Mouse (Mus musculus): ENCODE measurements around the gene Gm5726. TPM values are rescaled to one million over a fixed set of nuclear protein-coding genes. Genes with fewer than 3 reads are reported as not detected.
"Not testable (repeated sequence)": the region's sequence is repeated elsewhere in the genome, so short reads cannot be mapped to it uniquely, and the experiment has no call there.

Gene Gm5726
- not detected in 2 replicates for polyA plus RNA-seq (2015; fragmentation: Nextera tagmentation; extraction: Ambion mirVana)

DNA sequence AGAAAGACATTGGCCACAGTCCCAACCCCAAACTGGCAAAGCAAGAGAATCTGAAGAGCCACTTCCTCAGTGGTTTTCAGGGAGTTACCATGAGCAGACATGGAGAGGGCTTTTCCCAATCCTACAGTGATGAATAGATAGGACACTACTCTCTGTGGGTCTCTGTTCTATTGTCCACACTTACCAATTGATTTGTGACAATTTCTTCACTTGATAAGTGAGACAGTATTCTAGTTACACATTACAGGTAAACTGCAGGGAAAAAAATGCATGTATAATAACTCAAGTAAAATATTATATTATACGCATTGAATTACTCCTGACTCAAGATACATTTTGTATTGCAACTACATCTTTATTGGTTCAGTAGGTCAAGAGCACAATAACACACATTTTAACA, at the start of gene Gm5726:
Gm5726 (minus strand) TSS at position 101 of the 400 bp plus-strand sequence.
- H3K36me3 ChIP-seq (ENCODE audit: control insufficient read depth, insufficient read depth, low read length); H3K27ac ChIP-seq (ENCODE audit: low read length); H3K9ac ChIP-seq (ENCODE audit: low read depth, low read length); ATAC-seq; H3K9me3 ChIP-seq (replicated peaks; ENCODE audit: control insufficient read depth, low read length, poor library complexity, severe bottlenecking); H3K4me3 ChIP-seq (ENCODE audit: low read depth, low read length); H3K4me1 ChIP-seq (ENCODE audit: control insufficient read depth, insufficient read depth, low read length); H3K4me2 ChIP-seq (ENCODE audit: low read length); H3K27me3 ChIP-seq (ENCODE audit: control insufficient read depth, insufficient read depth, low read depth, low read length): not testable (repeated sequence)
- no CpG with 5 or more reads among the region's 1 CpGs for WGBS

DNA sequence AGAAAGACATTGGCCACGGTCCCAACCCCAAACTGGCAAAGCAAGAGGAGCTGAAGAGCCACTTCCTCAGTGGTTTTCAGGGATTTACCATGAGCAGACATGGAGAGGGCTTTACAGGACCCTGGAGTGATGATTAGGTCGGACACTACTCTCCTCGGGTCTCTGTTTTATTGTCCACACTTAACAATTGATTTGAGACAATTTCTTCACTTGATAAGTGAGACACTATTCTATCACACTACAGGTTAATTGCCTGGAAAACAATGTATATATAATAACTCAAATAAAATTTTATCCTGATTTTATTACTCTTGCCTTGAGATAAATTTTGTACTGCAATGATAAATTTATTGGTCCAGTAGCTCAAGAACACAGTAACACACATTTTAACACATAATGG, 30.6 kb upstream of the Gm5726 start, which contains the start of gene Gm4141:
Gm4141 (minus strand) TSS at position 101 of the 400 bp plus-strand sequence.
- no CpG with 5 or more reads among the region's 3 CpGs for WGBS
- H3K4me1 ChIP-seq (ENCODE audit: control insufficient read depth, insufficient read depth, low read length): not testable (repeated sequence)

DNA sequence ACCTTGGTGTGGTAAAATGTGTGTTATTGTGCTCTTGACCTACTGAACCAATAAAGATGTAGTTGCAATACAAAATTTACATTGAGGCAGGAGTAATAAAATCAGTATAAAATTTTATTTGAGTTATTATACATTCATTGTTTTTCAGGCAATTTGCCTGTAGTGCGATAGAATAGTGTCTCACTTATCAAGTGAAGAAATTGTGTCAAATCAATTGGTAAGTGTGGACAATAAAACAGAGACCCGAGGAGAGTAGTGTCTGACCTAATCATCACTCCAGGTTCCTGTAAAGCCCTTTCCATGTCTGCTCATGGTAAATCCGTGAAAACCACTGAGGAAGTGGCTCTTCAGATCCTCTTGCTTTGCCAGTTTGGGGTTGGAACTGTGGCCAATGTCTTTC, 12.0 kb downstream of the Gm5726 start, which contains the start of gene Vmn1r104:
Vmn1r104 (plus strand) TSS at position 301 of the 400 bp plus-strand sequence.
- H3K4me1 ChIP-seq (ENCODE audit: control insufficient read depth, insufficient read depth, low read length); H3K36me3 ChIP-seq (ENCODE audit: control insufficient read depth, insufficient read depth, low read length); H3K4me2 ChIP-seq (ENCODE audit: low read length); H3K4me3 ChIP-seq (ENCODE audit: low read depth, low read length); H3K9me3 ChIP-seq (replicated peaks; ENCODE audit: control insufficient read depth, low read length, poor library complexity, severe bottlenecking); ATAC-seq; H3K9ac ChIP-seq (ENCODE audit: low read depth, low read length); H3K27ac ChIP-seq (ENCODE audit: low read length); H3K27me3 ChIP-seq (ENCODE audit: control insufficient read depth, insufficient read depth, low read depth, low read length): not testable (repeated sequence)
- WGBS: no CpG with 5 or more reads among the region's 3 CpGs

More for the DNA sequence above, 30.6 kb upstream of the Gm5726 start, which contains the start of gene Gm4141:
- H3K4me3 ChIP-seq (ENCODE audit: low read depth, low read length); H3K4me2 ChIP-seq (ENCODE audit: low read length); H3K9me3 ChIP-seq (replicated peaks; ENCODE audit: control insufficient read depth, low read length, poor library complexity, severe bottlenecking); H3K36me3 ChIP-seq (ENCODE audit: control insufficient read depth, insufficient read depth, low read length); ATAC-seq; H3K9ac ChIP-seq (ENCODE audit: low read depth, low read length); H3K27me3 ChIP-seq (ENCODE audit: control insufficient read depth, insufficient read depth, low read depth, low read length); H3K27ac ChIP-seq (ENCODE audit: low read length): not testable (repeated sequence)

DNA sequence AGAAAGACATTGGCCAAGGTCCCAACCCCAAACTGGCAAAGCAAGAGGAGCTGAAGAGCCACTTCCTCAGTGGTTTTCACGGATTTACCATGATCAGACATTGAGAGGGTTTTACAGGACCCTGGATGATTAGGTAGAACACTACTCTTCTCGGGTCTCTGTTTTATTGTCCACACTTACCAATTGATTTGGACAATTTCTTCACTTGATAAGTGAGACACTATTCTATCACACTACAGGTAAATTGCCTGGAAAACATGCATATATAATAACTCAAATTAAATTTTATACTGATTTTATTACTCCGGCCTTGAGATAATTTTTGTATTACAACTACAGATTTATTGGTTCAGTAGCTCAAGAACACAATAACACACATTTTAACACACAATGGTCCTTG, 35.1 kb downstream of the Gm5726 start, which contains the start of gene Vmn1r103:
Vmn1r103 (minus strand) TSS at position 101 of the 400 bp plus-strand sequence.
- not testable (repeated sequence) for H3K4me3 ChIP-seq (ENCODE audit: low read depth, low read length); H3K27me3 ChIP-seq (ENCODE audit: control insufficient read depth, insufficient read depth, low read depth, low read length); H3K9ac ChIP-seq (ENCODE audit: low read depth, low read length); H3K4me1 ChIP-seq (ENCODE audit: control insufficient read depth, insufficient read depth, low read length); H3K9me3 ChIP-seq (replicated peaks; ENCODE audit: control insufficient read depth, low read length, poor library complexity, severe bottlenecking); H3K4me2 ChIP-seq (ENCODE audit: low read length); ATAC-seq; H3K36me3 ChIP-seq (ENCODE audit: control insufficient read depth, insufficient read depth, low read length); H3K27ac ChIP-seq (ENCODE audit: low read length)
- no CpG with 5 or more reads among the region's 3 CpGs for WGBS

Other genes starting within 250 kb of the Gm5726 start
- gene Gm4133, start 211.7 kb downstream of the Gm5726 start, polyA plus RNA-seq (2015; fragmentation: Nextera tagmentation; extraction: Ambion mirVana): not detected in 2 replicates
- gene Gm5728, start 170.3 kb downstream of the Gm5726 start, polyA plus RNA-seq (2015; fragmentation: Nextera tagmentation; extraction: Ambion mirVana): not detected in 2 replicates
- gene Vmn1r100, start 127.8 kb downstream of the Gm5726 start, polyA plus RNA-seq (2015; fragmentation: Nextera tagmentation; extraction: Ambion mirVana): not detected in 2 replicates
- gene Vmn1r101, start 103.2 kb downstream of the Gm5726 start, polyA plus RNA-seq (2015; fragmentation: Nextera tagmentation; extraction: Ambion mirVana): not detected in 2 replicates
- gene Gm10670, start 70.8 kb downstream of the Gm5726 start, polyA plus RNA-seq (2015; fragmentation: Nextera tagmentation; extraction: Ambion mirVana): not detected in 2 replicates
- not detected in 2 replicates for gene Vmn1r103, start 35.2 kb downstream of the Gm5726 start, polyA plus RNA-seq (2015; fragmentation: Nextera tagmentation; extraction: Ambion mirVana)
- gene Vmn1r104, start 11.9 kb downstream of the Gm5726 start, polyA plus RNA-seq (2015; fragmentation: Nextera tagmentation; extraction: Ambion mirVana): not detected in 2 replicates
- gene Gm4141, start 30.5 kb upstream of the Gm5726 start, polyA plus RNA-seq (2015; fragmentation: Nextera tagmentation; extraction: Ambion mirVana): not detected in 2 replicates
- gene Gm4513, start 53.3 kb upstream of the Gm5726 start, polyA plus RNA-seq (2015; fragmentation: Nextera tagmentation; extraction: Ambion mirVana): not detected in 2 replicates
- gene Vmn1r107, start 123.2 kb upstream of the Gm5726 start, polyA plus RNA-seq (2015; fragmentation: Nextera tagmentation; extraction: Ambion mirVana): not detected in 2 replicates
- not detected in 2 replicates for gene Vmn1r111, start 157.5 kb upstream of the Gm5726 start, polyA plus RNA-seq (2015; fragmentation: Nextera tagmentation; extraction: Ambion mirVana)
- not detected in 2 replicates for gene Gm10668, start 184.9 kb upstream of the Gm5726 start, polyA plus RNA-seq (2015; fragmentation: Nextera tagmentation; extraction: Ambion mirVana)
- not detected in 2 replicates for gene Vmn1r112, start 225.4 kb upstream of the Gm5726 start, polyA plus RNA-seq (2015; fragmentation: Nextera tagmentation; extraction: Ambion mirVana)
- not detected in 2 replicates for gene Vmn1r113, start 241.5 kb upstream of the Gm5726 start, polyA plus RNA-seq (2015; fragmentation: Nextera tagmentation; extraction: Ambion mirVana)

All from midbrain, embryonic 16.5 days (tissue).